Mouse (Mus musculus): ENCODE measurements at regions not wholly inside any gene's neighbourhood (a gene's known extent, or its start where the extent isn't known, plus 50 kb on each side); places are given as distances from the start of the nearest gene placed in this dataset.

DNA sequence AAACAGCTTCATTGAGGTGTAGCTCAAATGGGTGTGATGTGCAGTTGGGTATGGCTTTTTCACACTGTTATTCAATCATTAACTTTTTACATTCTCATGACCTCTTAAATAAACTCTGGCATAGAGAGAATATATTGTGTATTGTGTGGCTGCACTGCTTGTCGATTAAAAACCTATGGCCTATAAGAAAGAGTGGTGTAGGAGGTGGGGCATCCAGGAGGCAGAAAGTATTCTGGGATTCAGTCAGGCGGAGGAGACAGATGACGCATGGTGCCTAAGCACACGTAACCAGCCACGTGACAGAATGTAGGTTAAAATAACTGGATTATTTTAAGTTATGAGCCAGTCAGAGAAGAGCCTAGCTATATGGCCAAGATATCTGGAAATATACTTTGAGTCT, 78.2 kb upstream of the Slc16a7 start:
- 77% methylated on average over 5 of the region's 5 CpGs for WGBS
- Histone ChIP-seq H3K27ac (ENCODE audit: control insufficient read depth, insufficient read depth, low read depth, low read length, poor library complexity) (no peak overlapping the region), H3K4me1 (ENCODE audit: control insufficient read depth, insufficient read depth, low read length) (no peaks in the 10 kb centered on the region), H3K4me3 (replicated peaks; ENCODE audit: control insufficient read depth, low read depth, low read length) (no peak overlapping the region)
- TF ChIP-seq CTCF (IDR thresholded peaks at IDR 0.05; ENCODE audit: control insufficient read depth, insufficient read depth, low read length) (no peak), POLR2A (IDR thresholded peaks at IDR 0.05; ENCODE audit: borderline replicate concordance, control insufficient read depth, low read depth, low read length) (no peak)

DNA sequence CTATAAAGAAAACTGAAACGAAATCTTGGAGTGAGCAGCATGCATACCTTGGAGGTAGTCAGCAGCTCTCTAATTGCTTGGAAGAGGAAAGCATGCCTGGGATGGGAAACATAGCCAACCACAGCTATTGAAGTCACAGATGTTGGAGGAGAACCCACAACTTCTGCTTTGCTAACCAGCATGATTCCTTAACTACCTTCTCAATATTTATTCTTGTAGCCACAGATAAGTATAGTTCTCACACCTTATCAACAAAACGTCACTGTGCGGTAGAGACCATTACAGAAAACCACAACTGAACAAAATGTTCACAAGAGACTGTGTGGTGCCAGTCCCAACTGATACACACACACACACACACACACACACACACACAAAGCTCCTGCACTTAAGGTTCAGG, 99.1 kb upstream of the Slc16a7 start:
- H3K4me3 ChIP-seq (replicated peaks; ENCODE audit: control insufficient read depth, low read depth, low read length), result no peak overlapping the region

DNA sequence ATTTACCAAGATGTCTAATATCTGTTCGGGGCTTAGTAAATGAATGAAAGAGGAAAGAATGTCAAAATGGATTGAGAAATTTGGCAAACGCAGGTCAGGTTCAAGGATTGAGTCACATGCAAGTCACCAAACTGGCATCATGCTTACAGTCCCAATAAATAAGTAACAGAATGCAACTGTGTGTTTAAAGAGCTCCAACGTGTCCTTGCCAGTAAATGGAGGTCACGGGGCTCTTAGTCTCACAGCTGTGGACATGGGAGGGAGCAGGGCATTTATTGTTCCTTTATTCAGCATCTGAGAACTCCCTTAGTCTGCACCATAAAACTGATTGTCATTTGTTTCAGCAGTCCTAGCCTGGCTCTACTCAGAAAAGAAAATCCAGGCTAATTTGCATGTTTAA, 101.1 kb upstream of the Slc16a7 start:
- H3K4me3 ChIP-seq (replicated peaks; ENCODE audit: control insufficient read depth, low read depth, low read length), result no peak overlapping the region
- H3K4me1 ChIP-seq (ENCODE audit: control insufficient read depth, insufficient read depth, low read length), result no peaks in the 10 kb centered on the region; the same call in 1 of the 2 replicates
- H3K27ac ChIP-seq (ENCODE audit: control insufficient read depth, insufficient read depth, low read depth, low read length, poor library complexity), result no peak overlapping the region
- TF ChIP-seq CTCF (IDR thresholded peaks at IDR 0.05; ENCODE audit: control insufficient read depth, insufficient read depth, low read length), result no peak
- no peak for TF ChIP-seq POLR2A (IDR thresholded peaks at IDR 0.05; ENCODE audit: borderline replicate concordance, control insufficient read depth, low read depth, low read length)
- 69% methylated on average over 4 of the region's 4 CpGs for WGBS

More for the DNA sequence above, 99.1 kb upstream of the Slc16a7 start:
- 8% methylated on average over 3 of the region's 3 CpGs for WGBS
- H3K4me1 ChIP-seq (ENCODE audit: control insufficient read depth, insufficient read depth, low read length), result no peaks in the 10 kb centered on the region; the same call in 1 of the 2 replicates
- no peak overlapping the region for H3K27ac ChIP-seq (ENCODE audit: control insufficient read depth, insufficient read depth, low read depth, low read length, poor library complexity)
- no peak for TF ChIP-seq POLR2A (IDR thresholded peaks at IDR 0.05; ENCODE audit: borderline replicate concordance, control insufficient read depth, low read depth, low read length)
- no peak for TF ChIP-seq CTCF (IDR thresholded peaks at IDR 0.05; ENCODE audit: control insufficient read depth, insufficient read depth, low read length)

DNA sequence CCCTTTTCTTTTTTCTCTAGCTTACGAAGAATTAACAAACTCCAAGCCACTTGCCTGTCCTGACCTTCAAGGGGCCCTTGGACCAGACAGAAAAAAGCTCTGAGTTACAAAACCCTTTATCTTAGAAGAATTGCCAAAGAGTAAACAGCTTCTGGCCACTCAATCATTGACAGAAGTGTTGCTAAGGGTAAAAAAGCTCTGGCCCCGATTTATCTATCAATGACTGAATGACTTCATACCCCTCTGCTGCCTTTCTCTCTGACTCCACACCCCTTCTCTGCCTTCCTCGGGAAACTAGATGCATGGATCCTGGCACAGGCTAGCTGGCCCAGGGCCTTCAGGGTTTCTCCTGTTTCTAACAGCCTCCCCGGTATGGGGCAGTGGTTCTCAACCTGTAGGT, 105.2 kb upstream of the Slc16a7 start:
- Histone ChIP-seq H3K4me3 (replicated peaks; ENCODE audit: control insufficient read depth, low read depth, low read length) (no peak overlapping the region), H3K27ac (ENCODE audit: control insufficient read depth, insufficient read depth, low read depth, low read length, poor library complexity) (no peak overlapping the region), H3K4me1 (ENCODE audit: control insufficient read depth, insufficient read depth, low read length) (no peaks in the 10 kb centered on the region)
- TF ChIP-seq POLR2A (IDR thresholded peaks at IDR 0.05; ENCODE audit: borderline replicate concordance, control insufficient read depth, low read depth, low read length) (no peak), CTCF (IDR thresholded peaks at IDR 0.05; ENCODE audit: control insufficient read depth, insufficient read depth, low read length) (no peak)
- 71% methylated on average over 4 of the region's 4 CpGs for WGBS

DNA sequence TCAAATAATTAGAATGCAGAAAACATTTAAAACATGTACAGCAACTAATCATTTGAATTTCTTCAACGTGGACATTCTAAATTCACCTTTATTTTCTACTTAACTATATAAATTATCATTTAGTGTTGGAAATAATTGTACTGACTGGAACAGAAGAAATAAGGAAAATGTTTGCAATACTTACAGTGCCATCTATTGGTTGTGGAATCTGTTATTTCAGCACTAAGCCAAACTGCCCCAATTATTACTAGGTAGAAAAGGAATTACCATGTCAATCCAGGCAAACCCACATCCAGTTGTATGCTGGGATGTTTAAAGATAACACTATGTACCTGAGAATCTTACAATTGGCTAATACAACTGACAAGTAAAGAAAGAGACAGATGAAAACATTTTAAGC, 109.1 kb upstream of the Slc16a7 start:
- WGBS, result 20% methylated on average over 1 of the region's 1 CpGs
- no peak for TF ChIP-seq CTCF (IDR thresholded peaks at IDR 0.05; ENCODE audit: control insufficient read depth, insufficient read depth, low read length)
- no peak for TF ChIP-seq POLR2A (IDR thresholded peaks at IDR 0.05; ENCODE audit: borderline replicate concordance, control insufficient read depth, low read depth, low read length)
- H3K4me3 ChIP-seq (replicated peaks; ENCODE audit: control insufficient read depth, low read depth, low read length), result no peak overlapping the region
- no peak overlapping the region for H3K27ac ChIP-seq (ENCODE audit: control insufficient read depth, insufficient read depth, low read depth, low read length, poor library complexity)
- no peaks in the 10 kb centered on the region for H3K4me1 ChIP-seq (ENCODE audit: control insufficient read depth, insufficient read depth, low read length)

DNA sequence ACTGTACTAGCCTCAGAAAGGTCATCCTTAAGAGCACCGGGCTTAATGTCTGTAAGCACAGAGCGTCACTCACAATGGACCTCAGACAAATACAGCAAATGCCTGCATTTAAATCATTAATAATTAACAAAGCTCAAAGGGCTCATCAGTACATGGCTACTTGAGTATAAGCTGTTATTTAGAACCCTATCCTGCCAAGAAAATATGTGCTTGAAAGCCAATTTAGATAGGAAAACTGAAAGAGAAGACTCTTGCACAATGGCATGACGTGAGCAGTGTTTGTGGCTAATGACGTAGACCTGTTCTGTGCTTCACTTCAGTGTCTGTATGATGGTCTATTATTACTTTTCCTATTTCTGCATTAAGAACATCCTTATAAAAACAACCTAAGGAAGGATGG, 111.1 kb upstream of the Slc16a7 start:
- Histone ChIP-seq H3K27ac (ENCODE audit: control insufficient read depth, insufficient read depth, low read depth, low read length, poor library complexity) (no peak overlapping the region), H3K4me3 (replicated peaks; ENCODE audit: control insufficient read depth, low read depth, low read length) (no peak overlapping the region), H3K4me1 (ENCODE audit: control insufficient read depth, insufficient read depth, low read length) (no peaks in the 10 kb centered on the region)
- TF ChIP-seq CTCF (IDR thresholded peaks at IDR 0.05; ENCODE audit: control insufficient read depth, insufficient read depth, low read length) (no peak), POLR2A (IDR thresholded peaks at IDR 0.05; ENCODE audit: borderline replicate concordance, control insufficient read depth, low read depth, low read length) (no peak)
- 75% methylated on average over 4 of the region's 4 CpGs for WGBS

DNA sequence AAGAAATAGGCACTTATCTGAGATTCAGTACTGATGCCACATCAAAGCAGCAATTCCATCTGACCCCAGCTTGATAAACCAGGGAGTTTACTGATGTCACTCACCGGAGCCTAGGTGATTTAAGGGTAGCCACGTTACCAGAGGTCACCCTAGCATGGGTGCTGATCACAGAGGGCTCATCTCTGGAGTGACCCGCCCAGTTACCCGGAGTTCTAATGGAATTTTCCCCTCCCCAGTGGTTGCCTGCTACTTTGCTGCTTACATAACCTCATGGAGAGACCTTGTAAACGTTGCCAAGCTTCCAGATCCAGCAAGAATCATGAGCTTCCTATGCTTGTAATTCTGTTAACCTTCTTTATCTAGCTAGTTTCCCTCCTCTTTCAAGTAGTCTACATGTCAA, 125.8 kb upstream of the Slc16a7 start:
- Histone ChIP-seq H3K4me3 (replicated peaks; ENCODE audit: control insufficient read depth, low read depth, low read length) (no peak overlapping the region), H3K27ac (ENCODE audit: control insufficient read depth, insufficient read depth, low read depth, low read length, poor library complexity) (no peak overlapping the region), H3K4me1 (ENCODE audit: control insufficient read depth, insufficient read depth, low read length) (no peaks in the 10 kb centered on the region)
- WGBS, result 69% methylated on average over 5 of the region's 5 CpGs
- TF ChIP-seq CTCF (IDR thresholded peaks at IDR 0.05; ENCODE audit: control insufficient read depth, insufficient read depth, low read length), result no peak

DNA sequence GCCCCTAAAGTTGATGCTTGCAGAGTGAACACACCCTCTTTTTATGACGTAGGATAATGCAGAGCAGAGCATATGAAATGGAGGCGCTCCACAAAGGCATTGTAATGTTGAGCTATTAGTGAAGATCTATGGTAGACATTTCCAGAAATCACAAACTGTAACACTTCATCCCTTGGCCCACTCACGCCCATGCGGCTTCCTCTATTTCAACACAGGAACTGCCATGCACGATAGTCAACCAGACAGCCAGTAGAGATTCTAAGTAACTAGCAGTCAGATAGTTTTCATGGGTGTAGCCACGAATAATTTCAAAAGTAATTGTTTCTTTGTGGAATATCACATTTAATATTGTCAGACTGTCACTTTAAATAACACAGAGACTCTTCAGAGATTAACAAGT, 141.6 kb upstream of the Slc16a7 start:
- Histone ChIP-seq H3K27ac (ENCODE audit: control insufficient read depth, insufficient read depth, low read depth, low read length, poor library complexity) (no peak overlapping the region), H3K4me1 (ENCODE audit: control insufficient read depth, insufficient read depth, low read length) (no peaks in the 10 kb centered on the region), H3K4me3 (replicated peaks; ENCODE audit: control insufficient read depth, low read depth, low read length) (no peak overlapping the region)
- no peak for TF ChIP-seq POLR2A (IDR thresholded peaks at IDR 0.05; ENCODE audit: borderline replicate concordance, control insufficient read depth, low read depth, low read length)
- no peak for TF ChIP-seq CTCF (IDR thresholded peaks at IDR 0.05; ENCODE audit: control insufficient read depth, insufficient read depth, low read length)
- 54% methylated on average over 6 of the region's 6 CpGs for WGBS

DNA sequence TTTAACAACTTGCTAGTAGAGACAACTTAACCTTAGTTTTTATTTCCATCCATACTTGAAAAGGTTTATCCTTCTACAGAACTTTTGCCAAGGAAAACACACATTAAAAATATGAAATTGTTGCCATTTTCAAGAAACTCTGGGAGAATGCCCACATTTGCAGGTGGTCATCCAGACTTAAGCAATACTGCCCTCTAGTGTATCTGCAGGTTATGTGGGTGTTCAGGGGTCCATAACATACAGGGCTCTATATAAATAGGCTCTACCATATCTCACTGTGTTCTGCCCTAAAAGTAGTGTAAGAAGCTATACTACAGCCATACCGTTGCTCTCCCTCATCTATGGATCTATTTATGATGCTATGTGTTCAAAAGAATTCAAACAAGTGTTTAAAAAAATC, 149.1 kb upstream of the Slc16a7 start:
- TF ChIP-seq CTCF (IDR thresholded peaks at IDR 0.05; ENCODE audit: control insufficient read depth, insufficient read depth, low read length) (no peak), POLR2A (IDR thresholded peaks at IDR 0.05; ENCODE audit: borderline replicate concordance, control insufficient read depth, low read depth, low read length) (no peak)
- Histone ChIP-seq H3K4me3 (replicated peaks; ENCODE audit: control insufficient read depth, low read depth, low read length) (no peak overlapping the region), H3K27ac (ENCODE audit: control insufficient read depth, insufficient read depth, low read depth, low read length, poor library complexity) (no peak overlapping the region), H3K4me1 (ENCODE audit: control insufficient read depth, insufficient read depth, low read length) (no peaks in the 10 kb centered on the region)
- 46% methylated on average over 1 of the region's 1 CpGs for WGBS
